Mouse (Mus musculus) midbrain, embryonic 11.5 days (tissue): ENCODE measurements around the gene Dusp10. TPM values are rescaled to one million over a fixed set of nuclear protein-coding genes. Genes with fewer than 3 reads are reported as not detected.

Experiments used
- ATAC-seq: fragments of 200-750 bp; cut with Nextera tagmentation; 2 replicates; pipeline ENCODE4 v1.8.0; 2017; ENCODE audit warnings: moderate TSS enrichment, moderate library complexity; ENCODE audit not compliant: low FRiP score
- DNase-seq: peaks from one replicate; pipeline ENCODE4 v3.0.0; 2015; ENCODE audit warnings: low spot score; ENCODE audit errors: missing footprints
- H3K27ac ChIP-seq: fragments of 300-500 bp; sonication (generic); 2 replicates; pipeline ENCODE4 v1.5.1; 2014; ENCODE audit warnings: low read depth, low read length
- H3K27me3 ChIP-seq: fragments of 300-500 bp; sonication (generic); 2 replicates; pipeline ENCODE4 v1.6.1; 2014; ENCODE audit warnings: mild to moderate bottlenecking, low read length, moderate library complexity, mixed read lengths; ENCODE audit not compliant: control insufficient read depth, insufficient read depth
- H3K36me3 ChIP-seq: fragments of 300-500 bp; sonication (generic); 2 replicates; pipeline ENCODE4 v1.6.1; 2014; ENCODE audit warnings: mild to moderate bottlenecking, low read length, moderate library complexity, mixed read lengths; ENCODE audit not compliant: control insufficient read depth, insufficient read depth
- H3K4me1 ChIP-seq: fragments of 300-500 bp; sonication (generic); 2 replicates; pipeline ENCODE4 v1.6.1; 2014; ENCODE audit warnings: low read length; ENCODE audit not compliant: control insufficient read depth, insufficient read depth
- H3K4me2 ChIP-seq: fragments of 300-500 bp; sonication (generic); 2 replicates; pipeline ENCODE4 v1.6.1; 2014; ENCODE audit warnings: mild to moderate bottlenecking, moderate library complexity
- H3K4me3 ChIP-seq: fragments of 300-500 bp; sonication (generic); 2 replicates; pipeline ENCODE4 v1.5.1; 2014; ENCODE audit warnings: low read depth, low read length
- H3K9ac ChIP-seq: fragments of 300-500 bp; sonication (generic); 2 replicates; pipeline ENCODE4 v1.6.1; 2014; ENCODE audit warnings: low read length
- H3K9me3 ChIP-seq: fragments of 300-500 bp; sonication (generic); 2 replicates; pipeline ENCODE4 v1.6.1; 2016; ENCODE audit warnings: low read length; ENCODE audit not compliant: control insufficient read depth
- WGBS: fragments of 180-500 bp; shearing (Covaris S2); extraction: QIAGEN DNeasy Blood & Tissue Kit; methylation state at CpG from one replicate; pipeline ENCODE4 v1.1.7; 2014; 5-methylcytosine and 5-hydroxymethylcytosine counted together
- polyA plus RNA-seq: library from polyadenylated mRNA; unstranded; fragments of >200 nt; fragmentation: Nextera tagmentation; extraction: Ambion mirVana; gene quantifications from 2 replicates; pipeline ENCODE4 v1.2.1, GENCODE M21; 2014

The Dusp10 gene
- polyA plus RNA-seq, 1 experiment from 2014 or later: 9.0 TPM

DNA sequence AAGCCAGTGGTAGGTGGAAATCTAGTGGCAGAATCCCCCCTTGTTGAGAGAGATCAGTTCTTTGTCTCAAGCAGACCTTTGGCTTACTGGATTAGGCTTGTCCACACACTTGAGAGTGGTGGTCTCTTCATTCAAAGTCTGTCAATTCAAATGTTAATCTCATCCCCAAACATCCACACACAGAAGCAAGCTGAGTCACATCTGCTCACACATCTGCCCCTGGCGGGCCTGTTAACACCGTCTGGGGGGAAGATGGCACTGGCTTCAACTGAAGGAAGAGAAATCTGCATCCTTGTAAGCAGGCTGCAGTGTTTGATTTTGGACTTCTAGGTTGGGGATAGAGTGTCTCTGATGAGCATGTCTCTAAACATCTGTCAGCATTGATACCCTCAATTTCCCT lies 10.9 kb downstream of the Dusp10 start:
- peaks cover 4% of the 10 kb centered on the region; the same call in 1 of the 2 replicates for H3K4me1 ChIP-seq
- H3K4me2 ChIP-seq: no peak overlapping the region
- no peaks in the 10 kb centered on the region for H3K36me3 ChIP-seq
- 19% methylated on average over 2 of the region's 2 CpGs for WGBS
- DNase-seq (no peak), ATAC-seq (no peak)
- H3K27me3 ChIP-seq: no peaks in the 10 kb centered on the region
- H3K9me3 ChIP-seq: no peaks in the 10 kb centered on the region
- no peak overlapping the region for H3K9ac ChIP-seq
- H3K4me3 ChIP-seq: no peak overlapping the region
- no peak overlapping the region for H3K27ac ChIP-seq

DNA sequence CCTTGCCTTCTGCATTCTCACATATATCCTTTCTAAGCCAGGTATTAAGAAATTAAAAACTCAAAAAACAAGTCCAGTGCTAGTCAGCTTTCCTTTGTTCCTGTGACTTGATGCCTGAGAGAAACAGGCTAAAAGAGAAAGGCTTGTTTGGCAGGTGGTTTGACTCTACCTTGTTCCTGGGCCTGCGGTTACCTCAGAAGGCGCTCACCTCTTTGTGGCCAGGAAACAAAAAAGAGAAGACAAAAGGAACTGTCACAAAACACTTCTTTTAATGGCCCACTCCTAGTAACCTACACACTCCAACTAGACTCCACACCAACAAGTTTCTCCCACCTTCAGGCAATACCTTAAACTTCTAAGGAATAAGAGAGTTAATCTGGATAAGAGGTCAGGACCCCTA lies 11.5 kb downstream of the Dusp10 start:
- WGBS: 97% methylated on average over 2 of the region's 2 CpGs
- H3K27me3 ChIP-seq: no peaks in the 10 kb centered on the region
- no peaks in the 10 kb centered on the region for H3K9me3 ChIP-seq
- H3K9ac ChIP-seq: no peak overlapping the region
- no peaks in the 10 kb centered on the region for H3K4me1 ChIP-seq
- DNase-seq (no peak), ATAC-seq (no peak)
- H3K4me3 ChIP-seq: no peak overlapping the region
- no peak overlapping the region for H3K4me2 ChIP-seq
- no peak overlapping the region for H3K27ac ChIP-seq
- no peaks in the 10 kb centered on the region for H3K36me3 ChIP-seq

DNA sequence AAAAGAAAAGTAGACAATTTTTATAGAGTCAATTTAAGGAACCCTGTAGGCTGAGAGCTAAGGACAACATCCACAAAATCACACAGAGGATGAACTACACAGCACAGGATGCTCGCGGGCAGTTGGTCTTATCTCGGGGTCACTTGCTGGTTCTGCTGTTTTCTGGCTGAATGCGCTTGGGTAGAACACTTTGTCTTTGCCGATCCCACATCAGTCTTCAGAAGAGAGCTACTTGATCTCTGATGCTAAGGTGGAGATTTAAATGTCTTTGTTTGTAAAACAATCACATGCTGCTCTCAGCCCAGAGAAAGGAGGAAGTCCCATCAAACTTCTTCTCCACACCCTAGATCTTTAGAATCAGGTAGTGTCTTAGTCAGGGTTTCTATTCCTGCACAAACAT lies 12.0 kb downstream of the Dusp10 start:
- ATAC-seq (no peak), DNase-seq (no peak)
- Histone ChIP-seq H3K4me2 (no peak overlapping the region), H3K9me3 (no peaks in the 10 kb centered on the region), H3K9ac (no peak overlapping the region), H3K36me3 (no peaks in the 10 kb centered on the region), H3K4me3 (no peak overlapping the region), H3K4me1 (no peaks in the 10 kb centered on the region), H3K27ac (no peak overlapping the region), H3K27me3 (no peaks in the 10 kb centered on the region)
- WGBS: 91% methylated on average over 5 of the region's 5 CpGs

DNA sequence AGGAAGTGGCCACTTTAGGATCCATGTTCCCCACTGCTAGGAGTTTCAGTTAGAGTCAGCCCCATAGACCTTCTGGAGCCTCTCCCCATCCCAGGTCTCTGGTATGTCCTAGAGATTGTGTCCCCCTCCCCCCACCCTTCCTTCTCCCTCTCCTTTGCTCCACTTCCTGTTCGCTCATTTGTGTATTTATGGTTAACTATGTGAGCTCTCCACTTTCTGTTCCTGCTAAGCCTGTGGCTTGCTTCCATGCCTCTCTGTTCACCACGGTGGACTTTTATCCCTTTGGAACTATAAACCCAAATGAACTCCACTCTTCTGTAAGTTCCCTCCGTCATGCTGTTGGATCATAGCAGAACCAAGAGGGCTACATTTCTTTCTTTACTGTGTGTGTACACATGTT lies 13.9 kb downstream of the Dusp10 start:
- WGBS: 91% methylated on average over 3 of the region's 3 CpGs
- no peak overlapping the region for H3K27ac ChIP-seq
- no peaks in the 10 kb centered on the region for H3K36me3 ChIP-seq
- H3K4me2 ChIP-seq: no peak overlapping the region
- H3K4me3 ChIP-seq: no peak overlapping the region
- no peak overlapping the region for H3K9ac ChIP-seq
- H3K4me1 ChIP-seq: no peaks in the 10 kb centered on the region
- H3K9me3 ChIP-seq: no peaks in the 10 kb centered on the region
- no peaks in the 10 kb centered on the region for H3K27me3 ChIP-seq
- ATAC-seq (no peak), DNase-seq (no peak)

DNA sequence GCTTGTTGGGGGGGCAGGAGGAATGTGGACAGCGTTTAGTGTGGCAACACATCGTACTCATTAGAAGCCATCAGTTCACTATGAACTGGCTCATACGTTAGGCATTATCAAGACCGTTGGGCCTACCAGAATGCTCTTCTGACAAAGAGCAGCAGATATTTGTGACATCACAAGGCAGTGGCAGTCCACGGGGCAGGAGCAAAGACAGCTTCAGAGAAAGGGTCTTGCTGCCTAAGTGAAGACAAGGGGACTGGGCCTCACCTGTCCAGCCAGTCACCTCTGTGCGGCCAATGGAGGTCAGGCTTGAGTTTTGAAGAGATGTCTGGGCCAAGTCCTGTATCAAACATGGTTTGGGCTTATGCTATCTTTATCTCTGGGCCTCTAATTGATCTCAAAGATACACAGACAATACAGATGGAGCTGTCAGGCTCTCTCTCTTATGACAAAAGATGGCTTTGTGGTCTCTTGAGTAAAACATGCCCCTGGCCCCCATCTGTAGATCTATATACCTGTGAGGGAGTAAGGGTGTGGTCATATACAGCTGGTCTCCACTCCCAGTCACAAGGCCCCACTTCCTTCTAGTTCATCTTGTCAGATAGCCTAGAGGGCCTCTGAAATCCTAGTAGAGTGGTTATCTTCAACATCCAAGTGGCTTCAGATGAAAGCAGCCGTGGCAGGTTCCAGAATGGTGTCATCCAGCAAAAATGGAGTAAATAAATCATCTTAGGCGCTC lies 17.1 kb downstream of the Dusp10 start:
- Histone ChIP-seq H3K27me3 (no peaks in the 10 kb centered on the region), H3K4me3 (no peak overlapping the region), H3K36me3 (no peaks in the 10 kb centered on the region), H3K4me1 (peaks cover 4% of the 10 kb centered on the region; the same call in 1 of the 2 replicates), H3K4me2 (no peak overlapping the region), H3K9me3 (no peaks in the 10 kb centered on the region), H3K9ac (no peak overlapping the region), H3K27ac (no peak overlapping the region)
- ATAC-seq (no peak), DNase-seq (no peak)
- WGBS: 89% methylated on average over 8 of the region's 8 CpGs

DNA sequence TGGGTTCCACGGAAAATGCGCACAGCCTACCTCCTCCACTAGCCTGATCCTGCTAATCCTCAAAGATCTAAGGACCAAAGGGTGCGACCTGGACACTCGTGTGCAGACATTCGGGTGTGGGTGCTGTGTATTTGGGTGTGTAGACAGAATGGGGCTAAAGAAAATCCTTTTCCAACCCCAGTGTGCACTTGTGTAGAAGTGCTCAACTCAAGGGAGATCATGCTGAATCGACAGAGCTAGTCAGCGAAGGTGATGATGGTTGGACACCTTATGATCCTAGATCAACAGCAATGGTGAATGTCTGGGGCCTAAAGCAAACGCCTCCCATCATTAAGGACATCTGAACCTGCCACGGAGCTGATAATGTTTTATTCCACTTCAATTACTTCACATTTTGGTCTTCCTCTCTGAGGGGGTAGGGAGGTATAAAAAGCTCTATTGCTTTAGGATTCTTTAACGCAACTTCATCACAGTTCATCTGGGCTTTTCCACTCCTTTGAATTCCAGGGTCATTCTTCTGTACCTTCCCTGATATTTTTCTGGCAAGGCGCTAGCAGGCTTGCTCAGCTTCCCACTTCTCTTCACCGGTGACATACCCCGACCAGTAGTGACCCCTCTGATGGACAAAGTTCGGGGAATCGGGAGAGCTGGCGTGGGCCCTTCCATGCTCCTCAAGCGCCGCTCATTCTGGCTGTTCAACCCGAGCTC lies 19.7 kb downstream of the Dusp10 start:
- Histone ChIP-seq H3K36me3 (no peaks in the 10 kb centered on the region), H3K4me2 (peak overlapping the region; percentile 81), H3K9ac (peak overlapping the region; percentile 96), H3K4me1 (peaks cover 15% of the 10 kb centered on the region), H3K27ac (peak overlapping the region; percentile 97), H3K27me3 (no peaks in the 10 kb centered on the region), H3K9me3 (no peaks in the 10 kb centered on the region), H3K4me3 (peak overlapping the region; percentile 66)
- DNase-seq: peak; percentile 91
- WGBS: 16% methylated on average over 19 of the region's 19 CpGs
- ATAC-seq: no peak

DNA sequence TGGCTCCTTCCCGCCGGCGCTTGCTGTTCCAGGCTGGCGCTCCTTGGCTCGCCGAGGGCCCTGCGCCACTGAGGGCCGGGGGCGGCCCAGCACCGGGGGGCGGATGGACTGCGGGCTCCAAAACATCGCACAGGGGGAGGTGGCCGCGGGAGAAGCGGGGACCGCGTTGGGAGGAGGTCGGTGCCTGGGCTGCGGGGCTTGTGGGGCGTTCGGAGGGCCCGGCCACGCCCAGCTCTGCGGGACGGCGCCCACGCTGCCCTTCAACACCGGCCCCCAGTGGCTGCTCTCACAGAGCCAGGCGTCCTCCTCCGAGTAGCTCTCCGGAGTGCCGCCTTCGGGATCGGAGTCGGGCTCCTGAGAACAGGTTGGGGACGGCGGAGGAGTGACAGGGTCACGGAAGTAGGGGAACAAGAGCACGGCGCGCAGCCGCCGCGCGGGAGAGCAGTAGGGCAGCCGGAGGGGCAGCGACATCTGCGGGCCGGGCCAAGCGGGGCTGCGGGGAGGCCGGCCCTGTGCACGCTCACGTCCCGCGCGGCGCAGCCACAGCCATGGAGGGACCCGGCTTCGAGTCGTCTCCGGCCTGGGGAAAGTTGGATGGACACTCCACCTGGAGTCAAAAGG lies 20.4 kb downstream of the Dusp10 start:
- H3K4me3 ChIP-seq: peak overlapping the region; percentile 66
- peak overlapping the region; percentile 97 for H3K27ac ChIP-seq
- DNase-seq (no peak), ATAC-seq (peak; percentile 81)
- peak overlapping the region; percentile 81 for H3K4me2 ChIP-seq
- H3K9ac ChIP-seq: peak overlapping the region; percentile 96
- H3K36me3 ChIP-seq: no peaks in the 10 kb centered on the region
- H3K27me3 ChIP-seq: no peaks in the 10 kb centered on the region
- H3K9me3 ChIP-seq: no peaks in the 10 kb centered on the region
- peaks cover 15% of the 10 kb centered on the region for H3K4me1 ChIP-seq
- under 1% methylated on average over 63 of the region's 63 CpGs for WGBS

DNA sequence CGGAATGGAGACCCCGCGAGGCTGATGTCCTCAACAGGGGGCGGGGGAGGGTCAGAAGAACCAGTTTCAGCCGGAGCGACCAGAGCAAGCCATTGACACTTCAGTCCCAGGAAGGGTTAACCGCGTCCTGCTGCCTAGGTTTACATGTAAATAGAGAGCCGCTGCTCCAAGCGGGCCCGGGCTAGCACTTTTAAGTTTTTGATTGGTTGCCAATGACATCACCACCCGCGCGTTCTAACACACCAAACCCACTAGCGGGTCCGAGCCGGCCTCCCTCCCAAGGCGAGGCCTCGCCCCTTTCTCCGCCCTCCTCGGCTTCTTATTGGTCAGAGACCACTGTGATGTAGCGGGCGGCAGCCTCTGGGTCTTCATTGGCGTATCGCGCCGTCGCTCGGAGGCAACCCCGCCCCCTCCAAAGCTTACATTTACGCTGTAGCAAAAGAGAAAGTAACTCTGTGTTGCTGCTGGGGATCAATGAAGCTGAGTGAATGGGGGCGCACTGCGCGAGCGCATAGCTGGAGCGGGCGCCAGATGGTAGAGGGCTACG lies 21.0 kb downstream of the Dusp10 start, which contains the start of gene 1700056E22Rik:
Gene 1700056E22Rik, minus strand, starts transcription at position 291 of the 547 bp plus-strand sequence.
- WGBS: 0% methylated on average over 38 of the region's 38 CpGs
- Histone ChIP-seq H3K4me3 (peak within 1 kb of the TSS; percentile 66), H3K27ac (peak within 1 kb of the TSS; percentile 97), H3K27me3 (no peaks in the 10 kb centered on the region), H3K4me1 (peaks cover 15% of the 10 kb centered on the region), H3K9me3 (no peaks in the 10 kb centered on the region), H3K36me3 (no peaks in the 10 kb centered on the region), H3K9ac (peak within 1 kb of the TSS; percentile 96), H3K4me2 (peak within 1 kb of the TSS; percentile 81)
- ATAC-seq: peak; percentile 98
- peak; percentile 99 for DNase-seq
